Mouse (Mus musculus) retina, postnatal 1 day (tissue): ENCODE data around the gene Eif4a3.

Experiments used
- DNase-seq: peaks from one replicate; pipeline ENCODE4 v3.0.0-alpha.2; 2012

Gene Eif4a3

DNA sequence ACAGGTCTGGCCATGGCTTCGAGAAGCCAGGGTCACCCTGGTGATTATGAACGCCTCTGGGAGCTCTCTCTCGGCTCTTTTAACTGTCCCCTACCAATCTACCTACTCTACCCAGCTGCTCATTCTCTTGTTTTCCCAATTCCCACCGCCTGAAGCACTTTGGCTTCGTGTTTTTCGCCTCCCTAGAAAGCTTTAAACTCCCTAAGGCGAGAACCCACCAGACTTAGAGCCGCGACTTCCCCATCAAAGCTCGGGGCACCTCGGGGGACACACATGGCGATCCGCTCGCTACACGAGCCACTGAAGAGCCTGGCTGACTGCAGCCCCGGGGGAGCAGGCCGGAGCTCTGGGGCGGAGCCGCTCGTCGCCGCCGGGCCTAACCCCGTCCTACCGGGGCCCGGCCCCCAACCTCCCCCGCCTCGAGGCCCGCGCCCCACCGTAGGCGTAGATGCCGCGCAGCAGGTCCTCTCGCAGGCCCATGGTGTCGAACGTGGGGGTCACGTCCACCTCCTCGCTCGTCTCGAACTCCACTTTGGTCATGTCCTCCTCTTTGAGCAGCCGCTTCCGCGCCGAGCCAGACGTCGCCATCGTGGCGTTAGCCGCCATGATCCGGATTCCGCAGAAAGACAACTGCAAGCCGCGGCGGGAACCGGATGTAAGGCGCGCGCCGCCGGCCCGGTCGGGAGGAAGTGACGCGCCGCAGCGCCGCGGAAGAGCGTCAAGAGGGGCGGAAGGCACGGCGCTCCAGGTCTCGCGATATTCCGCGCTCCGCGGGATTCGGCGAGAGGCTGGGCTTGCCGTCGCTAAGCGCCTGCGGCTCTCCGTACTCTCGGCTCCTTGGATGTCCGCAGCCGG lies at the start of gene Eif4a3:
Gene Eif4a3, minus strand, starts transcription at position 699 of the 855 bp plus-strand sequence.
- peak; percentile 99 for DNase-seq

GRCm38 (mm10) chr11:119347125-119347524 lies 47.2 kb upstream of the Eif4a3 start:
- DNase-seq: no peak

DNA sequence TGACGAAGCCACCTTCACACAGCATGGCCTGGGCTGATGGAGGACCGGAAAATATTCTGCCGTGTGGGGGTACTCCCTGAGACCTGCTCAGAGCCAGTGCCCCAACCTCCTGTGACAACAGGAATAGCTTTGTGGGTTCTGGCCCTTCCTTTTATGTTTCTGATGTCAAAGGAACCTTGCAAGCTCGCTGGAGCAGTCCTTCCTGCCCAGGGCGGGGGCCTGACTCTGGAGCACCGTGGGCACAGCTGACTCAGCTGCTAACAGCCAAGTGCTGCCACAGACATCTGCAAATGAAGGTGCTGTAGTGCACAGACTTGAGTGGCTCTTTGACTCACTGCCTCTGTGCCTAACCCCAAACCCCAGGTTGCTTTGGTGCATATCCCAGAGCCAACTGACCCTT lies 45.0 kb upstream of the Eif4a3 start:
- DNase-seq: no peak

GRCm38 (mm10) chr11:119344178-119344577 lies 44.3 kb upstream of the Eif4a3 start:
- no peak for DNase-seq

DNA sequence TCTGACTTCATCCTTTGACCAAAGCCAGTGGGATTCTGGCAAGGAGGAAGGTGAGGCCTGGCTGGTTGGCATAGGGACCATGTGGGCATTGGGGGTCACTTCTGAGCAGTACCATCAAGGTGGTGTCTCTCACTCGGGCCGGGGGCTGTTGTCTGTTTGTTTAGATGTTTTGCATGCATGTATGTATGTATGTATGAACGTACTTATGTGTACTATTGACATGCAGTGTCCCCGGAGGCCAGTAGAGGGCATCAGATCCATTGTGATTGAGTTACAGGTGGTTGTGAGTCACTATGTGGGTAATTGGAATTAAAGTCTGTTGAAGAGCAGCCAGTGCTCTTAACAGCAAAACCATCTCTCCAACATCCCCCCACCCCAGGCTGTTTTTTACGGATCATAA lies 39.7 kb upstream of the Eif4a3 start:
- peak; percentile 90 for DNase-seq

DNA sequence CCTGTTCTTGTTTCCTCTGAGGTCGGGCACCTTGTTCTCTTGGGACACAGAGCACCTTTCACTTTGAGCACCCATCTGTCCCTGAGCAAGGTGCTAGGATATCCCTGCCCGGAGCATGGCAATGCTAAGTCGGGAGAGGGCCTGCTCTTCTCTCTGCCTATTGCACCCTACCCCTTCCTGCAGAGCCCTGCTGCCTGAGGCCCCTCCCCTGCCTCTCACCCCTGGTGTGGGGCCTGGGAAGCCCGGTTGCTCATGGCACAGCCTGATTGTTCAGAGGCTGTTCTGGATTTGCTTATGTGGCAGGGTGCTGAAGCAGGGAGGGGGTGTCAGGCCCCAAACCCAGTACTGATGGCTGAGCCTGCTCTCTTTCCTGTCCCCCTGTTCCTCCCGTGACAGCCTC lies 39.3 kb upstream of the Eif4a3 start:
- no peak for DNase-seq

GRCm38 (mm10) chr11:119338271-119339059 lies 38.6 kb upstream of the Eif4a3 start:
- DNase-seq: no peak

GRCm38 (mm10) chr11:119331970-119332369 lies 32.1 kb upstream of the Eif4a3 start:
- no peak for DNase-seq

- DNase-seq: no peak
These were observed 30.7 kb upstream of the Eif4a3 start for GRCm38 (mm10) chr11:119330592-119330991.

DNA sequence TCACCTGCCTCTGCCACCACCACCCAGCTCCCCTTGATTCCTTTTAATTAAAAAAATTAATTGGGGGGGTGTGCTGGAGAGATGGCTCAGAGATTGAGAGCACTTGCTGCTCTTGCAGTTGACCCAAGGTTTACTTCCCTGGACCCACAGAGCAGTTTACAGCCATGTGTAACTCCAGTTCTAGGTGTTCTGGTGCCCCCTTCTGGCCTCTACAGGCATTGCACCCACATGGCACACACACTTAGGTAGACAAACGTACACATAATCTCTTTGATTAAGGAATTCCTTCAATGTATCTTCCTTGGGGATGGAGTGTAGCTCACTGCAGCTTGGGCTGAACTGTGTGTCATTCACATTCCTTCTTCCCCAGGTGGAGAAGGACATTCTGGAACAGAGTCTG lies 25.2 kb upstream of the Eif4a3 start:
- DNase-seq: no peak

DNA sequence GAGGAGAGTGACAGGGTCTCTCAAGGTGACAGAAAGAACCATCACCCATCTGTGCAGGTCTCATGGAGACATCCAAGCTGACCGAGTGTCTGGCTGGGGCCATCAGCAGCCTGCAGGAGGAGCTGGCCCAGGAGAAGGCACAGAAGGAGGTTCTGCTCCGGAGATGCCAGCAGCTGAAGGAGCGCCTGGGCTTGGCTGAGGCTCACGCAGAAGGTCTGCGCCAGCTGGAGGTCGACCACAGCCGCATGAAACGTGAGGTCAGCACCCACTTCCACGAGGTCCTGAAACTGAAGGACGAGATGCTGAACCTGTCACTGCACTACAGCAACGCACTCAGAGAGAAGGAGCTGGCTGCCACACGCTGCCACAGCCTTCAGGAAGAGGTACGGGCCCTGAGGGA lies 22.6 kb upstream of the Eif4a3 start:
- DNase-seq: no peak

DNA sequence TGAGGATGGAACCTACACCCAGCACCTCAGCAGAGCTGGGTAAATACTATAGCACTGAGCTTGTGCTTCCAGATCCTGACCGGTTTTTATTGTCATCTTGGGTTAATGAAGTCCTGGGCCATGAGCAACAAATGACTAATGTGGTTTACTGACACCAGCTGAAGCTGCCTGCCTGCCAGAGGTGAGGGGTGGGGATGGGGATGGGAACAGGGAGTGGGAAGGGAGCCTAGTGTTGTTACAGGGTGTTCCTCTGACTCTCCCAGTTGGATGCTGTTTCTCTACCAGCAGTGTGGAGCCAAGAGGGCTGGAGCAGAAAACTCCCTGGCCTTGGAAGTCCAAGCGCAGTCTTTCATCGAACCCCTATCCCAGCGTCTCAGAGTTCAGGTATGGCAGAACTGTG lies 16.8 kb upstream of the Eif4a3 start:
- DNase-seq: no peak

- no peak for DNase-seq
These were observed 14.5 kb upstream of the Eif4a3 start for GRCm38 (mm10) chr11:119314252-119314936.

DNA sequence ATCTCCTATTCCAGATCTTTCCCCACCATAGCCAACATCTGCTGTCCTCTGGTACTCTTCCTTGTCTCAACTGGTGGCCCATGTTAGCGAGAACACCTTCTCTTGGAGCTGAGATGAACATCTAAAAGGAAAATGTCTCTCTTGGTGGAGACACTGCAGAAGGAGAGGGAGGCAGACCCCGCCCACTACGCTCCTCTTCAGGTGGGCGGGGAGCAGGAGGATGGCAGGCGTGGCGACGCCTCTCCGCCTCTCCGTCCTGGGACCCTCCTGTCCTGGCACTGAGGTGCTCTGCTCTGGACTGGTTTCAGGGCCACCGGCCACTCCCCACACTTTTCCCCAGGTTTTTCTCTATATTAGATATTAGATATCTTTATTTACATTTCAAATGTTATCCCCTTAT lies 10.7 kb upstream of the Eif4a3 start:
- no peak for DNase-seq

DNA sequence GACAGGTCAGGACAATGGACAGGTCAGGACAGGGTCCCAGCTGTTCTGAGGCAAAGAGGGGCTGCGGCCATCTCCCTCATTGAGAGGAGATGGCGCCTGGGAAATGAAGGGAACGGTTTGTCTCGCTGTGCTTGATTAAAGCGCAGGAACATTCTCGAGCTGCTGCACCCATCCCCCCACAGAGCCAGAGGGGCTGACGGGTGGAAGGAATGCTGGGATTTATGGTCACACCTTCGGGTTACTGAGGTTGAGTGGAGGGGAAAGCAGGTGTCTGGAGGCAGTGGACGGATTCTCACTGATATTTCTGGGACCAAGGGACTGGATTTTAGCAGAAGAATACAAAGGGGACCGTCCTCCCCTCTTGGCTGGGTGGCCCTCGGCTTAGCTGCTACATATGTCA lies 8.0 kb upstream of the Eif4a3 start:
- peak; percentile 41 for DNase-seq

DNA sequence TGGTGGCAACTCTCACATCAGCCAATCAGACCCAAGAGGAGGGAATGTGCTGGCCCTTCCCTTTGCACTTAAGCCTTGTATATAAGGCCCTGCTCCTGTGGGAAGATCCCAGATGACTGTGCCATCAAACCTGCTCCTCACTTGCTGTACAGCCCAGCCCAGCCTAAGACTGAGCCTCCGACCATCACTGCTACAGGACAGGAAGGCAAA lies 7.7 kb upstream of the Eif4a3 start, which contains the start of gene Card14:
Gene Card14, plus strand, starts transcription at position 111 of the 210 bp plus-strand sequence.
- no peak for DNase-seq

DNA sequence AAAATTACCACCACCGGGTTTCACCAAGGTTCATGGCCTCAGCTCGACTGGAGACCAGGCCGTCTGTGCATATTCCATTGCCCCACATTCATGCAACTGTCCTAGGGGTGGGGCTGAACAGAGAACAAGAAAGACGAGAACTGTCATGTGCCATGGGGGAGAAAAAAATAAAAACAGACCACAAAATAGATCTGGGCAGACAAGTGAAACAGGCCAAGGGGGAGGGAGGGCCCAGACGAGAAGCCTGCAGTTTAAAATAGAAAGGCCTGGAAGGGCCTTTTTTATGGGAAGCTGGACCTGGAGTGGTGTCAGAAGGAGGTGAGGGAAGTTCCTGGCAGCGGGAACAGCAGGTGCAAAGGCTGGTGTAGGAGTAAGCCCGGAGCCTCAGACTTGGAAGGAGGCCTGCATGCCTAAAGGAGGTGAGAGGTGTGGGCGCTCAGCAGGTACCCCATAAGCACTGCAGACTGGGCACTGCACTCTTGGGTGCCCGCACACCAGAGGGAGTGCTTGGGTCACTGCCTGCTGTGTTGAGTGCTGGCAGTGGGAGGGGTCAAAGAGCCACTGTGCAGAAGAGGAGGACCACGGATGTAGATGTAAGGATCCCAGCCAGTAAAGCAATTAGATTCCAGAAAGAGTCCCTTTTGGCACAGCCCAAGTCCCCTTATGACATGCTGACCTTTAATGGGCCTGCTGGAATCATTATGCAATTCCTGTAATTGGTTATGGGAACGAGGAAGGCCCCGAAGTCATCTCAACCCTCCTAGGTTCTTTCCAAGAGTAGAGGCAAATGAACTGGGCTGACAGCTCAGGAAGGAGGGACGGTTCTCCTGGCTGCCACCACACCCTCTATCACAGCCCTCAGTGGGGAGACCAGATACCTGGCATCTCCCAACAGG lies 7.1 kb upstream of the Eif4a3 start:
- peak; percentile 28 for DNase-seq

DNA sequence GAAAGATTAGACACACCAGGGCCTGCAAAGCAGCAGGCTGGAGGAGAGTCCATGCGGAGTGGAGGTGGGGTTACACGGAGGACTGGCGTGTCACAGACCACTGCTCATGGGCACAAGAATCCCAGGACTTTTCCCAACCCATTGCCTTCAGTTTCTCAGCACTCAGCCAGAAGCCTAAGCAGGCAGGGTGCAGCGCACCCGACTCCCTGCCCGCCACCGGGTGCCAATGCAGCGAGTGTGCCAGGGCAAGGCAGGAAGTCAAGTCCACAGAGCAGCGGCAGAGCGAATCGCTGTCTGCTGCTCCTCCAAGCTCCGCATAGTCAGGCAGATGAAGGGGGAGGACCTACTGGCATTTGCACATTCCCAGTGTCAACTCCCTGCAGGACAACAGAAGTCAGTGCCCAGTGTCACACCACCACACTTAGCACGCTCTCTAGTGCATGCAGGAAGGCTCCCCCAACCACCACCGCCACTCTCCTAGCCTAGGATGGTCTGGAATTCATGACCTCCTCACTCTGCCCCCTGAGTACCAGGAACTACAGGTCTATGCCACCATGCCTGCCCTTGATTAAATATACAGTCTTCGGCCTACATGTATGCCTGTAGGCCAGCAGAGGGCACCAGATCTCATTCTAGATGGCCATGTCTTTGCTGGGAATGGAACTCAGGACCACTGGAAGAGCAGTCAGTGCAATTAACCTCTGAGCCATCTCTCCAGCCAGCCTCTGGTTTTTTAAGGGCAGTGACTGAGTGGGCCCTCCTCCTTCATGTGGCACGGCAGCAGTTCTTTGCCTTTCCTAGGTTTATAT lies 5.2 kb upstream of the Eif4a3 start:
- peak; percentile 73 for DNase-seq

DNA sequence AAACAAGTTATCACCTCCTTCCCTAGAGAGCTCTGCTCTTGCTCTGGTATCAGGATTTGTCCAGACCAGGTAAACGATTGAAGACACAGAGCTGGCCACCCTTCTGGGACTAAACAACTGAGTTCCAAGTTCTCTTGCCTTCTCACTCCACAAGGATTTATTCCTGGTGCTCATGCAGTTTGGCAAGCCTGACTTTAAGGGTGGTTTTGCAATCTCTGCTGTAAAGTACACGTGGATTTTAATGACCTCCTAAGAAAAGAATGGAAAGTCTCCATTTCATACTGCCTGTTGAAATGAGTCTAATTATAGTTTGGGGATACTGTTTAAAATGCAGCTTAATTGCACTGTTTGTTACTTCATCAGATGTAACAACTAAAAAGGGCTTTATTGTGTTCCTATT lies 1.1 kb upstream of the Eif4a3 start:
- no peak for DNase-seq

DNA sequence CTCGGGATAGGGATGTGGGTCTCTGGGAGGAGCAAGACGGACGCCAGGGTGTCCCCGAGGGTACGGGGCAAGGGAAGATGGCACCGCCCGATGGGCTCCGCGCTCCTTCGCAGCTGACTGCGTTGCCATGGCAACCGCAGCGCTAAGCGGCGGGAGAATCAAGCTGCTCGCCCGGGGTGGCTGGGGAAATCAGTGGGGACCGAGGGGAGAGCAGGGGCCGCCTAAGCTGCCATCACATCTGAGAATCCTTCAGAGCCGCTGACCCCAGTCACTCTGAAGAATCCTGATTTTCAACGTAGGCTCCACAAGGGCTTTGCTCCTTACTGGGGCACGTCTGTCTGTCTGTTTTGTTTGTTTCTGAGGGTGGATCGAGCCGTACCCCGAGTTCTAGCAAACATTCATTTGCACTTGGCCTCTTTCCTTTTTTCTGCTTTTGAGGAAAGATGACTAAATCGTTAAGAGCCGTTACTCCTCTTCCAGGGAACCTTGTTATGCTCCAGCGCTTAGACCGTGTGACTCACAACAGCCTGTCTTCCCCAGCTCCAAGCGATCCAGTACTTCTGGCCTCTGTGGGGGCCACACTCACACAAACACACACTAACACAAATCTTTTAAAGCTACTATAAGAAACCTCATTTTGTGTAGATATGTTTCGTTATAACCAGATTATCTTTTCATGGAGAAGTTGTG lies 502 bp upstream of the Eif4a3 start:
- no peak for DNase-seq

DNA sequence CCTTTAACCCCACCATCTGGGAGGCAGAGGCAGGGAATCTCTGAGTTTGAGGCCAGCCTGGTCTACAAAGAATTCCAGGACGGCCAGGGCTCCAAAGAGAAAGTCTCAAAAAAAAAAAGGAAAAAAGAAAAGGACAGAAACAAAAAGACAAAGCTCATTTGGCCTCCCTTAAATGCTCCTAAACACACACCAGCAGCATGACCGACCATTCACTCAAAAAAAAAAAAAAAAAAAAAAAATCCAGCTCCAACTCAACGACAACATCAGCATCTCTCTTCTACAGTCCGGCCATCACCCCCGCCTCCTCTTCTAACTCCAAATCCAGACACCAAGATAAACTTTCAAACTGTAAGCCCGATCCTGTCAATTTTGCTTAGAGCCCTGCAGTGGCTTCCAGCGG lies 972 bp downstream of the Eif4a3 start:
- no peak for DNase-seq
